Mouse (Mus musculus): Measurements from ENCODE around the gene Tgm6. TPM values are rescaled to one million over a fixed set of nuclear protein-coding genes. Genes with fewer than 3 reads are reported as not detected.
A peak's percentile ranks its signal among the peaks of the same experiment; 100 is the strongest.

Tgm6 gene
- not detected in 2 replicates for polyA plus RNA-seq (2012; ENCODE audit: insufficient read depth, insufficient read length, missing spikeins)

DNA sequence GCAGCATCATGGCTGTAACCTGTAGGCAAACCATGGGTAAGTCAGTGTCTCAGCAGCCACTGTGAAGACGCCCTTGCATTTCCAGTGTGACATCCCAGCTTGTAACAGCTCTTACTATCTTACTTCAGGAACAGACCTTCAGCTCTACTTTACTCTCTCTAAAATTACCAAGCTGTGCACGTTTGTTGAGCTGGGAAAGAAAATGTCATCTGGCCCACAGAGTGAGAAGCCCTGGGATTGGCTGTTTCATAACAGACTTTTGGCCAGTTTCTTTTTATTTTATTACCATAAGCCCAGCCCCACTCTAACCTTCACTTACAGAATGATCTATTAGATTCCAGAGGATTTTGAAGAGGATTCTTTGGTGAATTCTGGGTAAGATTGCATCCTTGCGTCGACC is at the start of gene Tgm6:
Gene Tgm6 (plus strand): TSS at position 301 of the 400 bp plus-strand sequence.
- H3K4me3 ChIP-seq (ENCODE audit: insufficient read depth, low read depth, low read length): no peak within 1 kb of the TSS
- no peaks in the 10 kb centered on the region for H3K4me1 ChIP-seq (ENCODE audit: control insufficient read depth, insufficient read depth, insufficient read length, low read length)
- H3K27ac ChIP-seq (replicated peaks; ENCODE audit: low read depth, low read length): no peak within 1 kb of the TSS

DNA sequence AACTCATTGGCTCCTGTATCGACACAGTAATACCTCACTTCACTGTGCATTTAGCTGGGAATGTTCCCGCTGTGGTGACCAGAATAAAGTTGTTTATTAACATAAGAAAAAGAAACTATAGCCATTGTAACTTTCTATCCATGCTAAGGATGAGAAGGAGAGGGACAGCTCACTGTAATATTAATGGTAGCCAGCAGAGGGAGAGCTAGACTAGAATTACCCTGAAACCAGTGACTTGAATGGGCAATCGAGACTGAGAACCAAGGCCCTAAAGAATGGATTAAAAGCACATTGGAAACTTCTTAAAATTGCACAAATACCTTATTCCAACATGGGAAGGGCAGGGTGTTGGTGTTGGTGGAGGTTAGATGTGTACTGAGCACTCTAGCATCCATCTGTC is 44.0 kb upstream of the Tgm6 start:
- Histone ChIP-seq H3K4me1 (ENCODE audit: control insufficient read depth, insufficient read depth, insufficient read length, low read length) (no peaks in the 10 kb centered on the region), H3K27ac (replicated peaks; ENCODE audit: low read depth, low read length) (no peak overlapping the region), H3K4me3 (ENCODE audit: insufficient read depth, low read depth, low read length) (no peak overlapping the region)

DNA sequence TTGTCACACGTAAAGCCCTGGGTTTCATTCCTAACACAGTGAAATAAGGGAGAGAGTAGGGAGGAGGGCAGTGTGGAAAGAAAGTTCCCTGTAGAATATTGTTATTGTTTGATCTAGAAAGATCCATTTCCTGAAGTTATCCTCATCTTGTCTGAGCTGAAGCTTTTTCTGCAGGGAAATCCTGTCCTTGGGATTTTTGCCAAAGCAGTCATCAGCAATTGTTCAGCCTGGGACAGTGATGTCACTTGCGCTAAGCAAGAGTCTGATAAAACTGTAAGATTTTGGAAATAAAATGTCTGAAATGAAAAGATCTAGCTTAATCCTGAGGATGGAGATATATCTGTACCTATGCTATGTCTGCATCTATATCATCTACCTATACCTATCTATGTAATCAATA is 41.8 kb upstream of the Tgm6 start:
- no peaks in the 10 kb centered on the region for H3K4me1 ChIP-seq (ENCODE audit: control insufficient read depth, insufficient read depth, insufficient read length, low read length)

DNA sequence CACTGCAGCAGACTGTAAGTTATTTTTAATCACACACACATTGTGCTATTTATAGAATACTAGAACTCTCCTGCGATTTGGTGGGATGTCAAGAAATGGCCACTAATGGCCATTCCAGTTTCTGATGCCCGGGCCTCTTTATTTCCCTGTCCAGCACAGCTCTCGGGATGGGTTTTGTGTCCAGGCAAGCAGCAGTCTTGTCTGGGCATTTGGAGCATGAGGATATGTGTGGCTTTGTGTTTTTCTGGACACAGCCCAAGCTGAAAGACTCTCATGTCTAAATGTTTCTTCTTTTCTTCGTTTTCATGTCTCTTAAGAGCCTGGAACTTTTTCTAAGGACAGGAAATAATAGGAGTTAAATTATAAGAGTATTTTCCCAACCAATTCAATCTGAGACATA is 588 bp downstream of the Tgm6 start:
- no peaks in the 10 kb centered on the region for H3K4me1 ChIP-seq (ENCODE audit: control insufficient read depth, insufficient read depth, insufficient read length, low read length)
- no peak overlapping the region for H3K27ac ChIP-seq (replicated peaks; ENCODE audit: low read depth, low read length)
- H3K4me3 ChIP-seq (ENCODE audit: insufficient read depth, low read depth, low read length): no peak overlapping the region

More for the DNA sequence above, 41.8 kb upstream of the Tgm6 start:
- H3K4me3 ChIP-seq (ENCODE audit: insufficient read depth, low read depth, low read length): no peak overlapping the region
- no peak overlapping the region for H3K27ac ChIP-seq (replicated peaks; ENCODE audit: low read depth, low read length)

DNA sequence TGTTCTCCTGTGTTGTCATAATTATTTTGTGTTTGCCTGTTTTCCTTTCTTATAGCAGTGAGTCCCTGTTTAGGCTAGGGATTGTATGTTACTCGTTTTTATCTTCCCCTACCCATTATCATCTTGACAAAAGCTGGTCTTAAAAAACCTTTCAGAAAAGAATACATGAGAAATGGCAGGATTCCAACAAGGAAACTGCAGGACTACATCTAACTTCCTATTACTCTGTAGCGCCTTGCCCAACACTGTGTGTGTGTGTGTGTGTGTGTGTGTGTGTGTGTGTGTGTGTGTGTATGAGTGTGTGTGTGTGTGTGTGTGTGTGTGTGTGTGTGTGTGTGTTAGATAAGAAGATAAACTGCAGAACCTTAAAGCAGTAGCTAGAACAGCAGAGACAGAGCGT is 1.2 kb downstream of the Tgm6 start:
- Histone ChIP-seq H3K4me1 (ENCODE audit: control insufficient read depth, insufficient read depth, insufficient read length, low read length) (no peaks in the 10 kb centered on the region), H3K27ac (replicated peaks; ENCODE audit: low read depth, low read length) (no peak overlapping the region), H3K4me3 (ENCODE audit: insufficient read depth, low read depth, low read length) (no peak overlapping the region)

DNA sequence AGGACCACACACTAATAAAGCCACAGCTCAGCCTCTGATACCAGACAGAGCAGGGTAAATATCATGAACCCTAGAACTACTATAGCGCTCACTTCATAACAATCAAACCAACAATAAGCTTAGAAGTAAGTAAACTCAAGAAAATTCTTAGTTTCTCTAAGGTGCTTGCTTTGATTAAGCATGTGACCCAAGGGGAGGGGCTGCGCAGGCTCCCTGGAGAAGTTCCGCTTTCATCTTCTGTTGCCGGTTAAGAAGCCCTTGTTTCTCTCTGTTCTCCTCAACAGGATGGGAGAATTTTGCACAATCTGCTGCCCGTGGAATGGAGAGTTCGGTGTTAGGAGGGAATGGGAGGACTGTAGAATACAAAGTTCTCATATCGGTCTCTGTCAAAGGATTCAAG is 6.4 kb downstream of the Tgm6 start:
- H3K4me3 ChIP-seq (ENCODE audit: insufficient read depth, low read depth, low read length): no peak overlapping the region
- no peaks in the 10 kb centered on the region for H3K4me1 ChIP-seq (ENCODE audit: control insufficient read depth, insufficient read depth, insufficient read length, low read length)
- no peak overlapping the region for H3K27ac ChIP-seq (replicated peaks; ENCODE audit: low read depth, low read length)

DNA sequence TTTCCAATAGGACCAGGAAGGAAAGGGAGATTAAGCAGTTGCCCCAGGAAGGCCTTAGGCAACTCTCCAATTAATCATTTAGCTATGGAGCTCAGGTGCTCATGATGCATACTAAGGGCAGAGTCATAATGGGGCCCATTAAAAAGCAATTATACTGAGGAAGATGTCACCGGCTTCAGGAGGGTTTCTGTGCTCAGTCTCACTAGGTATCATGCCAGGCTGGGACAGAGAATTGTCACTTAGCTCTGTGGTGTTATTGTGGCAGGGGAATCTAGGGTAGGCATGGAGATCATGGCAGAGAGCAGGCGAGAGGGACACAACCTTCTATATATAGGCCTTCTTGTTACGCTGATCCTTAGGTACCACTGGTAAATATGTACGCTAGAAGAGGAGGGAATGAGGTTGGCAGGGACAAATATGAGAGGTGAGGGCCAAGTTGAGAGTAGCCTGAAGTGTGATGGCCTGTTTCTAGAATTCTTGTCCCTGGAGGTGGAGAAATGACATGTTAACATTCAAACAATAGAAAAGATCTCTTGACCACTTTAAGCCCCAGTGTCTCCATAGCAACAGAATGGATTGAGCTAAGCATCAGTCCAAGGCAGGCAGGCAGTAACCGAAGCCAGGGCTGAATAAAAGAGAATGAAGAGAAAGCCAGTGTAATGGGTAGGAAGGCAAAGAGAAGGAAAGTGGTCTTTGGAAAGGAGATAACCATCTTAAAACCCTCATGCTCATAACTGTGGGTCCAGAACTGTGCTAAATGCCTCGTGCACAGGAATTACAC is 13.3 kb downstream of the Tgm6 start:
- H3K4me3 ChIP-seq (ENCODE audit: insufficient read depth, low read depth, low read length): no peak overlapping the region
- H3K4me1 ChIP-seq (ENCODE audit: control insufficient read depth, insufficient read depth, insufficient read length, low read length): no peaks in the 10 kb centered on the region
- no peak overlapping the region for H3K27ac ChIP-seq (replicated peaks; ENCODE audit: low read depth, low read length)

DNA sequence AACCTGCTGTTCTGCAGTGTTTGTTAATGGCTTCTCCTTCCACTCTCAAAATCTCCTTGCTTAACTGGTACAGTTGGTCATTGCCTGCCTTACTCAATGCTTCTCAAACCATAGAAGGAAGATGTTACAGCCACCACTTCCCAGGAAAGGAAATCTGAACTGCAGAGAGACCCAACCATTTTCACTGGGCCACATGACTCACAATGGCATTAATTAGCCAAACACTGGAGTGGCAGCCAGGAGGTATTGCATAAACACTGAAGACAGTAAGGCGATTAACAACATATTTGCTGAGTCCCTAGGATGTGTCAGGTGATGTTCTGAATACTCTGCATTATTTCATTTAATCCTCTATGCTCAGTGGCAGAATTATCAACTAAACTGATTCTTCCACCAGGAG is 13.9 kb downstream of the Tgm6 start:
- Histone ChIP-seq H3K4me1 (ENCODE audit: control insufficient read depth, insufficient read depth, insufficient read length, low read length) (no peaks in the 10 kb centered on the region), H3K4me3 (ENCODE audit: insufficient read depth, low read depth, low read length) (no peak overlapping the region), H3K27ac (replicated peaks; ENCODE audit: low read depth, low read length) (no peak overlapping the region)

DNA sequence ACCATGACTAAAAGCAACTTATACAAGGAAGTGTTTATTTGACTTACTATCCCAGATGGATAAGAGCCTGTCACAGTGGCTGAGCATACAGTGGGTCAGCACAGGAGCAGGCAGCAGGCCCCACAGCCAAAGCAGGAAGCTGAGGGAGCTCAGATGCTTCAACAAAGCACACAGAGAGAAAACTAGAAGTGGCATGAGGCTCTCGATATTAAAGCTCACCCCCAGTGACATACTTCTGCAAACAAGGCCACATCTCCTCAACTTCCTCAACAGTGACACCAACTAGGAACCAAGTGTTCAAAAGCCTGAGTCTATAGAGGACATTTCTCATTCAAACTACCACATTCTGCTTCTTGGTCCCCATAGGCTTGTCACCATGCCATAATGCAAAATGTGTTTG is 17.5 kb downstream of the Tgm6 start:
- no peaks in the 10 kb centered on the region for H3K4me1 ChIP-seq (ENCODE audit: control insufficient read depth, insufficient read depth, insufficient read length, low read length)
- H3K27ac ChIP-seq (replicated peaks; ENCODE audit: low read depth, low read length): no peak overlapping the region
- no peak overlapping the region for H3K4me3 ChIP-seq (ENCODE audit: insufficient read depth, low read depth, low read length)

DNA sequence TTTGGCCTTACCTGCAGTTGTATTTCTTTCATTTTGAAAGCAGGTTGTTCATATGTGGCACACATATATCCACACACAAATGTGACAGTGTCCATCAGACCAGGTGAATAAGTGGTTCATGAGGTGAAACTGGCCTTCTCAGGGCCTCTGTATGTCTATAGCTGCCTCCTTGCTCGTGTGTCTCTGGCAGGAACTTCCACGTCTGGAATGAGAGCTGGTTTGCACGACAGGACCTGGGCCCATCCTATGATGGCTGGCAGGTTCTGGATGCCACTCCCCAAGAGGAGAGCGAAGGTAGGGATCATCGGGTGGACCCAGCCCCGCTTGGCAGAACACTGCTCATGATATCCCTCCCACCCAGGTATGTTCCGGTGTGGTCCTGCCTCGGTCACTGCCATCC is 30.8 kb downstream of the Tgm6 start:
- Histone ChIP-seq H3K4me1 (ENCODE audit: control insufficient read depth, insufficient read depth, insufficient read length, low read length) (no peaks in the 10 kb centered on the region), H3K27ac (replicated peaks; ENCODE audit: low read depth, low read length) (no peak overlapping the region), H3K4me3 (ENCODE audit: insufficient read depth, low read depth, low read length) (no peak overlapping the region)

DNA sequence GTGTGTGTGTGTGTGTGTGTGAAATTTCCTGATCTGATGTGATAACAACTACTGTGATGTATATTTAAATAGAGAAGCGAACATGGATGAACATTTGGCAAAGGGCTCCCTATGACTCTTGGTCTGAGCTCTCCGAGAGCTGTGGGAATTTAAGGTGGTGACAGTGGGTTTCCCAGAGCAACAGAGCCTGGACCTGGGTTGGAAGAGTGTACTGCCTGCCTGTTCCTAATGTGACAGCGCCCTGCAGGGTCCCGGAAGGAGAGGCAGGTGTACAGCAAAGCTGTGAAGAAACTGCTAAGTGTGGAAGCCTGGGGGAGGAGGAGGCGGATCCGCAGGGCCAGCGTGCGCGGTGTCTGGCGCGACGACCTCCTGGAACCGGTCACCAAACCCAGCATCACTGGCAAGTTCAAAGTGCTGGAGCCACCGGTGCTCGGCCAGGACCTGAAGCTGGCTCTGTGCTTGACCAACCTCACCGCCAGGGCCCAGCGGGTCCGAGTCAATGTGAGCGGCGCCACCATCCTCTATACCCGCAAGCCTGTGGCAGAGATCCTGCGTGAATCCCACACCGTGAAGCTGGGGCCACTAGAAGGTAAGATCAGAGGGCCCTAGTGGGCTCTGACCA is 32.6 kb downstream of the Tgm6 start:
- H3K4me1 ChIP-seq (ENCODE audit: control insufficient read depth, insufficient read depth, insufficient read length, low read length): no peaks in the 10 kb centered on the region
- no peak overlapping the region for H3K4me3 ChIP-seq (ENCODE audit: insufficient read depth, low read depth, low read length)
- no peak overlapping the region for H3K27ac ChIP-seq (replicated peaks; ENCODE audit: low read depth, low read length)

DNA sequence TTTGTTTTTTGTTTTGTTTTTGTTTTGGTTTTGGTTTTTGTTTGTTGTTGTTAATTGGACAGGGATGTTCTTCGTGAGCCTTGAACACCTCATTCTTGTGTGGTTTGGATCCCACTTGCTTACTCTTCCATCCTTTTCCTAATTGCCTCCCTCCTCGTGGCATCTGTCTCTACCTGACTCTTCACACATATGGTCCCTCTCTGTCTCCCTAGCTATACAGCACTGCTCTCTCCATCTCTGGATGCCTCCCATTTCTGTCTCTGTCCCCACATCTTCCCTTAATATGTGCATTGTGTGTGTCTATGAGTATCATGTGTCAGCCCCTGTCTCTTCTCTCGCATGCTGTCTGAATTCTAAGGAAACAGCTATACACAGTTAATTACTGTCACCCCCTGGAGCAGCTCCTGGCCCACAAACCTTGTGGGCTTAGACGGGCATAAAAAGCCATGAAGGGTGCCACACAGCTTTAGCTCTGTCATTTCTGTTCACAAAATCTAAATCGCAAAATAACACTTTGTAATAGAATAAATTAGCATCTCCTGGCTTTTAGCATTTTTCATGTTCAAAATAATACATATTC is 34.0 kb downstream of the Tgm6 start:
- no peaks in the 10 kb centered on the region for H3K4me1 ChIP-seq (ENCODE audit: control insufficient read depth, insufficient read depth, insufficient read length, low read length)
- no peak overlapping the region for H3K27ac ChIP-seq (replicated peaks; ENCODE audit: low read depth, low read length)
- H3K4me3 ChIP-seq (ENCODE audit: insufficient read depth, low read depth, low read length): no peak overlapping the region

DNA sequence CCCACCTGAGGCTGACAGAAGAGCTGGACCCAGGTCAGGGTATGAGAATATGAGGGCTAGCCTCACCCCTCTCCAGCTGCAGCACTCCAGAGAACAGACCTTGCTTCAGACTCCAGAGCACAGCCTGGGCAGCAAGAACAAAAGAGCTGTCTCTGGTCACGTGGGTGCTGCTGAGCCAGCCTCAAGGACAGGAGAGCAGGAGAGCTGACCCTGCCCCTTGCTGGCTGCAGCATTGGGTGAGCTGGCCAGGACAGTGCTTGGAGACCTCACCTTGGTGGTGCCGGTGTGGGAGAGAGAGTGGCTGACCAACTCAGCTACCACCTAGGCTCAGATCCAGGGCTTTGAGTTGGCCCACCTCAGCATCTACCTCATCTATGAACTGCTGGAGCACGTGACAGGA is 43.0 kb downstream of the Tgm6 start:
- no peak overlapping the region for H3K4me3 ChIP-seq (ENCODE audit: insufficient read depth, low read depth, low read length)
- no peak overlapping the region for H3K27ac ChIP-seq (replicated peaks; ENCODE audit: low read depth, low read length)
- H3K4me1 ChIP-seq (ENCODE audit: control insufficient read depth, insufficient read depth, insufficient read length, low read length): no peaks in the 10 kb centered on the region; the same call in 1 of the 2 replicates

DNA sequence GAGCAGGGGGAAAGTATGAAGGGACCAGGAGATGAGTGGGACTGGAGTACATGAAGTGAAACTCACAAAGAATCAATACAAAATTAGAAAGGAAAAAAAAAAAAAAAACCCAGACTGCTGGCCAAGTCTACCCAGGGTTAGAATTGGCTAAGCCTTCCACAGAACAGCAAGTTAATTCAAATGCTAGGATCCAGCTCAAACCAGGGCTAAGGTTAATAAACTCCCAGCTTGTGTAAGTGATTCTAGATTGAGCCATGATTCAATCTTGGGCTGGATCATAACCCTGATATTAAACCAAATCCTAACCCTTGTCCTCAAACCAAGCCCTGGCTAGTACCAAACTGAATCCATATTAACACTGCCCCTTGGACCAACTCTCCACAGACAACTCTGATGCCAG is 43.6 kb downstream of the Tgm6 start:
- H3K27ac ChIP-seq (replicated peaks; ENCODE audit: low read depth, low read length): peak overlapping the region; percentile 35; the same call in 1 of the 2 replicates
- peaks cover 1% of the 10 kb centered on the region; the same call in 1 of the 2 replicates for H3K4me1 ChIP-seq (ENCODE audit: control insufficient read depth, insufficient read depth, insufficient read length, low read length)
- no peak overlapping the region for H3K4me3 ChIP-seq (ENCODE audit: insufficient read depth, low read depth, low read length)

DNA sequence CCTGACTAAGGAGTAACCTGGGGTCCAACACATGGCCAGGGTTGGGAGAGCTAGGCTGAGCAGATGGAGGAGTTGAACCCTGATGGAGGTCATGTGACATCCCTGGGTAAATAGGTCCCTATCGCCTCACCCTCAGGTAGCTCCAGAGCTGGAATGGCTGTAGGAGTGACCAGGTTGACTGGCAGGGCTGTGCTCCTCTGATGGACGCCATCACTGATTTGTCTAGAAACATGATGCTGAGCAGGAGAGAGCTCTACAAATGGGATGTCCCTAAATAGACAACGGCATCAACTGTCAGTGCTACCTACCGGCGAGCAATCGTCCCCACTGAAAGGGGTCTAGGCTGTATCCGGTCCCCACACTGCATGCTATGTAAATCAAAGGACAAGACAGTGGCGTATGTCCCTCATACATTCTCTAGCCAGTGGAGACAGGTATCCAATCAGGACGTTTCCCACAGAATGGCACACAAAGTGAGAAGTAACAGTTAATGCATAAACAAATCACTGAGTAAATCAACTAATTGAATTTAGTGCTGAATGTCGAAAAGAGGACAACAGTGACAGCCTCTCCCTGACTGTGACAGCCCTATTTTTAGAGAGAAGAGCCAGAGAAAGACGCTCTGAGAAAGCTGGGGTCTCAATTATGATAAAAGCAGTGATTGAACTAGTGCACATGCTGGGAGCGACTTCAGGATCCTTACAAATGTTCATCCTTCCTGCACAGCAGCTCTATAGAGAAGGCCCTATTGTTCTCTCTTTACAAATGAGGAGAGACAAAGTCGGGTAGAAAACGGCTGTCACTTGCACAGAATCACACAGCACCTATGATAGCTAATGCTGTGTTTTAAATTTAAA is 45.2 kb downstream of the Tgm6 start:
- no peak overlapping the region for H3K4me3 ChIP-seq (ENCODE audit: insufficient read depth, low read depth, low read length)
- peaks cover 5% of the 10 kb centered on the region for H3K4me1 ChIP-seq (ENCODE audit: control insufficient read depth, insufficient read depth, insufficient read length, low read length)
- no peak overlapping the region for H3K27ac ChIP-seq (replicated peaks; ENCODE audit: low read depth, low read length)
